Mouse (Mus musculus): ENCODE results near the gene Fastk. TPM values are rescaled to one million over a fixed set of nuclear protein-coding genes. Genes with fewer than 3 reads are reported as not detected.

Fastk gene
- polyA plus RNA-seq, 1 experiment: 124 TPM

DNA sequence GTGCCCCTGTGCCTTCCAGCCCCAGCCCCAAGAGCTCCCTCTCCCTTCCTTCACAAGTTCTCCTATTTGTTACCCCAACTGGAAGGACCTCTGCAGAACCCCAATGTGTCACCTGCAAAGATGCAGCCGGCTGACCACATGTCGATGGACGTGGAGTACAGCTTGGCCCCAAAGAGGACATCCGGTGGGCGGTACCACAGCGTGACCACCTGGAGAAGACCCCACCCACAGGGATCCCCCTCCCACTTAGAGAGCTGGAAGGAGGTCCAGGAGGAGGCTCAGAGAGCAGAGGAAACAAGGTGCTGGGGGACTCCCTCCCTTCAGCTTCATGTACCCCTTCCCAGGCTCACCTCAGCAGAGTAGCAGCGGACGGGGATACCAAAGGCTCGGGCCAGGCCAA lies 24.7 kb downstream of the Fastk start:
- Histone ChIP-seq H3K27me3 (ENCODE audit: control insufficient read depth, insufficient read depth, insufficient read length) (no peaks in the 10 kb centered on the region), H3K36me3 (ENCODE audit: control insufficient read depth, insufficient read depth) (peaks cover 7% of the 10 kb centered on the region), H3K4me2 (ENCODE audit: low read depth) (no peak overlapping the region), H3K4me3 (no peak overlapping the region), H3K79me2 (ENCODE audit: control insufficient read depth, insufficient read depth) (peaks cover 9% of the 10 kb centered on the region), H3ac (ENCODE audit: control insufficient read depth, insufficient read length) (no peak overlapping the region)
- no peak for TF ChIP-seq TCF3 (IDR thresholded peaks at IDR 0.05; ENCODE audit: insufficient read length, low read depth)
- TF ChIP-seq TCF12 (IDR thresholded peaks at IDR 0.05; ENCODE audit: insufficient read depth, poor library complexity, severe bottlenecking): no peak
- no peak for TF ChIP-seq MAX (IDR thresholded peaks at IDR 0.05; ENCODE audit: low read depth)
- no peak for TF ChIP-seq POLR2A (IDR thresholded peaks at IDR 0.05; ENCODE audit: insufficient read length, low read depth)
- no peak for TF ChIP-seq POLR2AphosphoS2 (IDR thresholded peaks at IDR 0.05; ENCODE audit: insufficient read length, low read depth)
- no peak for TF ChIP-seq SRF (IDR thresholded peaks at IDR 0.05; ENCODE audit: control insufficient read depth, insufficient read length, low read depth)
- no peak for TF ChIP-seq REST (IDR thresholded peaks at IDR 0.05; ENCODE audit: insufficient read depth, insufficient read length)
- TF ChIP-seq CEBPB (IDR thresholded peaks at IDR 0.05; ENCODE audit: insufficient read depth, poor library complexity, severe bottlenecking): no peak
- TF ChIP-seq USF1 (IDR thresholded peaks at IDR 0.05; ENCODE audit: low read depth): no peak
- TF ChIP-seq MYOD1 (IDR thresholded peaks at IDR 0.05; ENCODE audit: control insufficient read depth in 1 of 3, insufficient read length in 2 of 3, low read depth in 2 of 3): no peak
- TF ChIP-seq MYOG (IDR thresholded peaks at IDR 0.05; ENCODE audit: control insufficient read depth in 1 of 3, insufficient read depth in 1 of 3, insufficient read length in 2 of 3, low read depth in 2 of 3): no peak
- no peak for TF ChIP-seq E2F4 (IDR thresholded peaks at IDR 0.05; ENCODE audit: insufficient read depth)

DNA sequence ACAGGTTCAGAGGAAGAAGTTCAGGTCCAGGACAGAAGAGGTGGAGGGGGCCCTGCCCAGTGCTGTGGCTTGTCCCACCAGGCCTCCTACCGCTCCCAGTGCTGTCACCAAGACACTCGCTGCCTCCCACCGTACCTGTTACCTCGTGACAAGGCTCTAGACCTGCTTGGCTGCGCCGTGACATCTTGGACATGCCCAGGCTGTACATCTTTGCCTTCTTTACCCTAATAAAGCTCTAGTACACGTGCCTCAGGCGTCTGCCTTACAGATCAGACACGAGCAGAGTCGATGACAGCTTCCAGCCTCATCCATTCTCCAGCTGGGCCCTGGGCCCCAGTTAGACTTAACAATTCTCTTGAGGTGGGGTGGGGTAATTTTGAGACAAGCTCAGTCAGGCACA lies 27.5 kb downstream of the Fastk start:
- peaks cover 2% of the 10 kb centered on the region for H3K79me2 ChIP-seq (ENCODE audit: control insufficient read depth, insufficient read depth)
- peaks cover 7% of the 10 kb centered on the region for H3K36me3 ChIP-seq (ENCODE audit: control insufficient read depth, insufficient read depth)
- H3ac ChIP-seq (ENCODE audit: control insufficient read depth, insufficient read length): no peak overlapping the region
- no peak for TF ChIP-seq SRF (IDR thresholded peaks at IDR 0.05; ENCODE audit: control insufficient read depth, insufficient read length, low read depth)
- TF ChIP-seq MYOG (IDR thresholded peaks at IDR 0.05; ENCODE audit: control insufficient read depth in 1 of 3, insufficient read depth in 1 of 3, insufficient read length in 2 of 3, low read depth in 2 of 3): no peak
- TF ChIP-seq MAX (IDR thresholded peaks at IDR 0.05; ENCODE audit: low read depth): no peak
- TF ChIP-seq POLR2AphosphoS2 (IDR thresholded peaks at IDR 0.05; ENCODE audit: insufficient read length, low read depth): no peak
- TF ChIP-seq TCF3 (IDR thresholded peaks at IDR 0.05; ENCODE audit: insufficient read length, low read depth): no peak
- TF ChIP-seq TCF12 (IDR thresholded peaks at IDR 0.05; ENCODE audit: insufficient read depth, poor library complexity, severe bottlenecking): no peak
- no peaks in the 10 kb centered on the region for H3K27me3 ChIP-seq (ENCODE audit: control insufficient read depth, insufficient read depth, insufficient read length)
- no peak overlapping the region for H3K4me2 ChIP-seq (ENCODE audit: low read depth)
- H3K4me3 ChIP-seq: no peak overlapping the region

DNA sequence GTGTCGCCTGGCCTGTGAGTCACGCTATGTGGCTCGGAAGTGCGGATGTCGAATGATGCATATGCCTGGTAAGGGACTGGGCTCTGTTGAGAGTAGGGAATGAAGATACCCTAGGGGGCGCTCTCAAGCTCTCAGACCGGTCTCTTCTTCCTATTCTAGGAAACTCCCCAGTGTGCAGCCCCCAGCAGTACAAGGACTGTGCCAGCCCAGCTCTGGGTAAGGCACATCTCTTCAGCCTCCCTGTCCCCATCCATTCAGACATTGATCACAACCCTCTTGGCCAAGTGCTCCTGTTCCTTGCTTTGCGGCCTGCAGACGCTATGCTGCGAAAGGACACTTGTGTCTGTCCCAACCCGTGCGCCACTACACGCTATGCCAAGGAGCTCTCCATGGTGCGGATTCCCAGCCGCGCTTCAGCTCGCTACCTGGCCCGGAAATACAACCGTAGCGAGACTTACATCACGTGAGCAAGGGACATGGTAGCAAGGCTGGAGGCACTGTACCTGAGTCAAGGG lies 28.8 kb downstream of the Fastk start:
- TF ChIP-seq REST (IDR thresholded peaks at IDR 0.05; ENCODE audit: insufficient read depth, insufficient read length) (peak; percentile 63), TCF3 (IDR thresholded peaks at IDR 0.05; ENCODE audit: insufficient read length, low read depth) (no peak)
- Histone ChIP-seq H3K27me3 (ENCODE audit: control insufficient read depth, insufficient read depth, insufficient read length) (no peaks in the 10 kb centered on the region), H3K79me2 (ENCODE audit: control insufficient read depth, insufficient read depth) (no peaks in the 10 kb centered on the region), H3ac (ENCODE audit: control insufficient read depth, insufficient read length) (no peak overlapping the region), H3K4me2 (ENCODE audit: low read depth) (peak overlapping the region; percentile 44), H3K4me3 (no peak overlapping the region), H3K36me3 (ENCODE audit: control insufficient read depth, insufficient read depth) (peaks cover 4% of the 10 kb centered on the region)

DNA sequence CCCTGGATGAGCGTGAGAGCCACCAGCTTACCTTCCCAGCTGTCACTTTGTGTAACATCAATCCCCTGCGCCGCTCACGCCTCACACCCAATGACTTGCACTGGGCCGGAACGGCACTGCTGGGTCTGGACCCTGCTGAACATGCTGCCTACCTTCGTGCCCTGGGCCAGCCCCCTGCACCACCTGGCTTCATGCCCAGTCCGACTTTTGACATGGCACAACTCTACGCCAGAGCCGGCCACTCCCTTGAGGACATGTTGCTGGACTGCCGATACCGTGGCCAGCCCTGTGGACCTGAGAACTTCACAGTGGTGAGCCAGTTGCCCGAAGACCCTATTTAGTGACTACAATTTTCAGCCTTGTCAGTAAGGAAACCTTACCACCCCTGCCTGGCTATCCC lies 31.1 kb downstream of the Fastk start:
- Histone ChIP-seq H3K4me3 (no peak overlapping the region), H3K27me3 (ENCODE audit: control insufficient read depth, insufficient read depth, insufficient read length) (no peaks in the 10 kb centered on the region), H3K36me3 (ENCODE audit: control insufficient read depth, insufficient read depth) (no peaks in the 10 kb centered on the region), H3ac (ENCODE audit: control insufficient read depth, insufficient read length) (no peak overlapping the region), H3K4me2 (ENCODE audit: low read depth) (no peak overlapping the region), H3K79me2 (ENCODE audit: control insufficient read depth, insufficient read depth) (no peaks in the 10 kb centered on the region)
- TF ChIP-seq TCF12 (IDR thresholded peaks at IDR 0.05; ENCODE audit: insufficient read depth, poor library complexity, severe bottlenecking): no peak
- TF ChIP-seq POLR2A (IDR thresholded peaks at IDR 0.05; ENCODE audit: insufficient read length, low read depth): no peak
- no peak for TF ChIP-seq SRF (IDR thresholded peaks at IDR 0.05; ENCODE audit: control insufficient read depth, insufficient read length, low read depth)
- TF ChIP-seq MYOG (IDR thresholded peaks at IDR 0.05; ENCODE audit: control insufficient read depth in 1 of 3, insufficient read depth in 1 of 3, insufficient read length in 2 of 3, low read depth in 2 of 3): no peak
- TF ChIP-seq REST (IDR thresholded peaks at IDR 0.05; ENCODE audit: insufficient read depth, insufficient read length): no peak

DNA sequence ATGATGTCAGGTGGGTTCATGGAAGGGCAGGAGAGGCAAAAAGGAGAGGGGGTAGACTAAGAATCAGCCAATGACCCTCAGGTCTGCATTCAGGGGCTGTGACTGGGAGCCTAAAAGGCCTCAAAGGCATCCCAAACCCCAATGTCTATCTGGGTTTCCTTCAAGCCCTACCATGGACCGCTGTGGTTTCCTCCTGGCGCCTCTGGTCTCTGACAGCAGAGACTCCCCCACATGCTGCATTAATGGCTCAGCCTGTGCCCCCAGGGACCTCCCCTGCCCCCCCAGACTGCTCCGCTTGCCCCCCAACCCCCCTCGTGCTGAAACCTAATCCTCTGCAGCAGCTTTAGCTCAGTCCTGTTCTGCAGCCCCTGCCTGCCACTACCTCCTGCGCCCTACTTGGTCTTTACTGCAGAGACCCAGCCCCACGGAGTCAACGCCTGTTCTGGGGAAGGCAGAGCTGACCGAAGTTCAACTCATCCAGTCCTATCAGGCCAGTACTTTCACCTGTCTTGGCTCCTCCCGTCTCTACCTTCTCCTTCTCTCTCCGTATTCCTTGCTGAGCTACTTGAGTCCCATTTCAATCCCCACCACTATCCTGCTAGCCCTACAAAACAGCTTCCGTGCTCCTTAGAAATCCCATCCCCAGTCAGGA lies 31.9 kb downstream of the Fastk start, which contains the start of gene Asic3:
Gene Asic3, plus strand, starts transcription at position 351 of the 652 bp plus-strand sequence.
- Histone ChIP-seq H3K4me3 (no peak within 1 kb of the TSS), H3K4me2 (ENCODE audit: low read depth) (no peak within 1 kb of the TSS), H3ac (ENCODE audit: control insufficient read depth, insufficient read length) (no peak within 1 kb of the TSS), H3K36me3 (ENCODE audit: control insufficient read depth, insufficient read depth) (no peaks in the 10 kb centered on the region), H3K79me2 (ENCODE audit: control insufficient read depth, insufficient read depth) (no peaks in the 10 kb centered on the region), H3K27me3 (ENCODE audit: control insufficient read depth, insufficient read depth, insufficient read length) (no peaks in the 10 kb centered on the region)
- TF ChIP-seq SRF (IDR thresholded peaks at IDR 0.05; ENCODE audit: control insufficient read depth, insufficient read length, low read depth): no peak
- TF ChIP-seq POLR2AphosphoS2 (IDR thresholded peaks at IDR 0.05; ENCODE audit: insufficient read length, low read depth): no peak
- no peak for TF ChIP-seq TCF3 (IDR thresholded peaks at IDR 0.05; ENCODE audit: insufficient read length, low read depth)
- TF ChIP-seq POLR2A (IDR thresholded peaks at IDR 0.05; ENCODE audit: insufficient read length, low read depth): no peak
- TF ChIP-seq REST (IDR thresholded peaks at IDR 0.05; ENCODE audit: insufficient read depth, insufficient read length): no peak
- no peak for TF ChIP-seq MAX (IDR thresholded peaks at IDR 0.05; ENCODE audit: low read depth)
- no peak for TF ChIP-seq E2F4 (IDR thresholded peaks at IDR 0.05; ENCODE audit: insufficient read depth)

All from myocyte (in vitro differentiated cells).